Mouse (Mus musculus) megakaryocyte, embryonic 14.5 days (primary cell): ENCODE results near the gene Mecr. TPM values are rescaled to one million over a fixed set of nuclear protein-coding genes. Genes with fewer than 3 reads are reported as not detected.

Experiments
- H3K27me3 ChIP-seq: replicated peaks from 2 replicates; pipeline ENCODE3; 2012; ENCODE audit warnings: inconsistent platforms
- H3K36me3 ChIP-seq: replicated peaks from 2 replicates; pipeline ENCODE3; 2012; ENCODE audit warnings: low read length, inconsistent platforms, mixed read lengths
- H3K4me1 ChIP-seq: 2 replicates; pipeline ENCODE4 v1.6.1; 2012; ENCODE audit warnings: inconsistent platforms
- H3K4me3 ChIP-seq: replicated peaks from 2 replicates; pipeline ENCODE3; 2012; ENCODE audit warnings: moderate library complexity, mild to moderate bottlenecking, inconsistent platforms
- H3K9me3 ChIP-seq: 2 replicates; pipeline ENCODE4 v1.6.1; 2012; ENCODE audit warnings: inconsistent platforms
- FLI1 ChIP-seq: IDR thresholded peaks from 2 replicates; pipeline ENCODE4 v1.6.1; 2012; ENCODE audit warnings: low read length, inconsistent platforms, mixed read lengths
- GATA1 ChIP-seq: IDR thresholded peaks from 3 replicates; pipeline ENCODE4 v1.6.1; 2012; ENCODE audit warnings: mixed read lengths, low read length, inconsistent platforms, borderline replicate concordance
- polyA plus RNA-seq: library from polyadenylated mRNA; stranded (reverse); fragments of >175 nt; gene quantifications from 2 replicates; pipeline ENCODE4 v1.2.3, GENCODE M21; 2012; ENCODE audit warnings: low replicate concordance; ENCODE audit not compliant: insufficient read depth

The Mecr gene
- polyA plus RNA-seq, 1 experiment: 8.8 TPM

DNA sequence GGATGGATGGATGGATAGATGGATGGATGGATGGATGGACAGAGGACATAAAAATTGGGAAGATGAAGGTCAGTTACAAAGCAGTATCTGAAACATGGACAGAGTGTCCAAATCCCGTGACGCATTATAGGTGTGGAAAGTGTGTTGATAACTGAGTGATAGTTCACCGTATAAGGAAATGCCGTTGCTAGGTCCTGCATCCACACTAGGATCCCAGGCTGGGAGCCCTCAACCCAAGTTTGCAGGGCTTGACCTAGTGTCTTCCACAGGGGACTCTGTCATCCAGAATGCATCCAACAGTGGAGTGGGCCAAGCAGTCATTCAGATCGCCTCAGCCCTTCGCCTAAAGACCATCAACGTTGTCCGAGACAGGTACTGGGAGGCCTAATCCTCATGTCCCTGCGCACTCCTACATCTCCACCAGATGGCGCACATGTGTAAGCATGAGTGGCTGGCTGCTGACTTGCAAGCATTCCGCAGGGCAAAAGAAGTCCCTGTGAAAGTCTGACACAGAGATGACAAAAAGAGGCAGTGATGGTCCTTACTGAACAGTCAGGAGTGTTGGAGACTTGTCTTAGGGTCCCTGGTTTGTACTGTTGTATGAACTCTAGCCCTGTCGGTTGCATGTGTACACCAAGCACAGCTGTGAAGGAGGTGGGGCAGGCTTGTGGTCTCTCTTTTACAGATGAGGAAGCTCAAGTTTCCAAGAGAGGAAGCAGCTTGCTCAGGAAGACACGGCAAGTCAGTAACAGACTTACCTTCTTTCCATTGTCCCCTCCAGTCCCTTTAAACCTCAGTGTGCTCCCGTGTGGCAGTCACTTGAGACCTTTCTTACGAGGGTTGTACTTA is 17.4 kb downstream of the Mecr start:
- Histone ChIP-seq H3K4me1 (peaks cover 30% of the 10 kb centered on the region), H3K27me3 (no peaks in the 10 kb centered on the region), H3K36me3 (peaks cover 79% of the 10 kb centered on the region), H3K4me3 (peak overlapping the region; percentile 81), H3K9me3 (no peaks in the 10 kb centered on the region)
- TF ChIP-seq GATA1 (no peak), FLI1 (no peak)

DNA sequence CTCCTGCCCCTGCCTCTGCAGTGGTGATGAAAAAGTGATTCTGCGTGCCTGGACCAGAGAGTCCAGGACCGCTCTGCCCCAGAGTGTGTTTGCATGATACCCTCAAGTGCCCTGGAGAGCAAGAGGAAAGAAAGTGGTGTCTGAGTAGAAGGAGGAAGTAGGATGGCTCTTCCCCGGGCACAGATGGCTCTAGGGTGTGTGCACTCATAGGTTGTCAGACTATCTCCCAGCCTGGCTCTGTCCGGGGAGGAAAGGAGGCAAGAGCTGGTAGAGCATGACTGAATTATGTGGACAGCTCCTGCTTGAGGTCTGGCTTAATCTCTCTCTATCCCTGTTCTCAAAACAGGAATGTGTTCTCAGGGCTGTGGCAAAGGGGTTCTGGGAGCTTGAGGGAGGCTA is 18.1 kb downstream of the Mecr start:
- Histone ChIP-seq H3K36me3 (peaks cover 77% of the 10 kb centered on the region), H3K4me3 (peak overlapping the region; percentile 81)

DNA sequence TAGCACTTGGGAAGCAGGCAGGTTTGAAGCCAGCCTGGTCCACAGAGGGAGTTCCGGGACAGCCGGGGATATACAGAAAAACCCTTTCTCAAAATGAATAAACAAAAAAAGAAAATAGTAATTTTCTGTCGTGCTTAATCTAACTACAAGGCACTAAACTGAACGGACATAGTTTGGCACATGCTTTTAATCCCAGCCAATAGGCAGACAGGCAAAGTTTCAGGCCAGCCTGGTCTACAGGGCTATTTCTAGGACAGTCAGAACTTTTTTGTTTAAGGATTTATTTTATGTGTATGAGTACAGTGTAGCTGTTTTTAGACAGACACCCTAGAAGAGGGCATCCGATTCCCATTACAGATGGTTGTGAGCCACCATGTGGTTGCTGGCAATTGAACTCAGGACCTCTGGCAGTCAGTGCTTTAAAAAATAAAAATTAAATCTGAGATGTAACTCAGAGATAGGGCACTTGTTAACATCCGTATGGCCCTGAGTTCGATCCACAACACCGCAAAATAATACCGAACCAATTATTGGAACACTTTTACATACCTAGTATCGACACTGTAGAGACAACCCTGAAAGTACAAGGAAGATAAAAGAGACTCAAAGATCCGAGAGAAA is 29.5 kb downstream of the Mecr start:
- TF ChIP-seq GATA1 (no peak), FLI1 (no peak)
- Histone ChIP-seq H3K27me3 (no peaks in the 10 kb centered on the region), H3K36me3 (peaks cover 17% of the 10 kb centered on the region), H3K4me1 (peaks cover 67% of the 10 kb centered on the region), H3K9me3 (no peaks in the 10 kb centered on the region), H3K4me3 (peak overlapping the region; percentile 95)

More for the DNA sequence above, 18.1 kb downstream of the Mecr start:
- H3K4me1 ChIP-seq: peaks cover 26% of the 10 kb centered on the region
- no peaks in the 10 kb centered on the region for H3K27me3 ChIP-seq
- TF ChIP-seq FLI1 (no peak), GATA1 (no peak)
- no peaks in the 10 kb centered on the region for H3K9me3 ChIP-seq

DNA sequence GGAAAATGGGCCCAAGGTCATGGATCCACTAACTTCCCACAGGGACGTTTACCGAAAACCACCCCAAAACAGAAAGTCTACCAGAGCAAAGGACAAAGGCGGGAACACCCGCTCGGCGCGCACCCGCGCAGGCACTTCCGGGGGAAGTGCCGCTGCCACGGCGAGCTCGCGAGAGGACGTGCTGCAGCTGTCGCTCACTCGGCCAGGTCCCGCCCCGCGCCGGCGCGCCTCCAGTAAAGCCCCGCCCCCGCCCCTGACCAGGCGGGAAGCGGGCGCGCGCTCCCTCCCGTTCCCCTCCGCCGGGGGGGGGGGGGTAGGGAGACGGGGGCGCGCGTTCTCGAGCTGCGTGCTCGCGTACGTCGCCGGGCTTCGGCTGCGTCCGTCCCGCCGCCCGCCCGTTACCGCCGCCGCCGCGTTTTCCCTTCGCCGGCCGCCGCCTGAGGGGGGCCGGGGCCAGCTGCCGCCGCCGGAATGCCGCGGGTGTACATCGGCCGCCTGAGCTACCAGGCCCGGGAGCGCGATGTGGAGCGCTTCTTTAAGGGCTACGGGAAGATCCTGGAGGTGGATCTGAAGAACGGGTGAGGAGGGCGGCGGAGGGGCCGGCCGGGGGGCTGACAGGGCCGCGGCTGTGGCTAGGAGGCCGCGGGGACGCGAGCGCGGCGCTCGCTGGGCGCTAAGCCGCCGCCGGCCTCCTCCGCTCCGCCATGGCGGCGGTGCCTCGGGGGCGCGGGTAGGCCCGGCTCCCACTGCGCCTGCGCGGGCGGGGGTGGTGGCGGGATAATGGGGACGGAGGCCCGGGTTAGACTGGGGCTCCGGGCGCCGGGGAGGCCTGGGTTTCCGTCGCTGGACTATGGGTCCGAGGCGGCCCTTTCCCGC is 30.3 kb downstream of the Mecr start, which contains the start of gene Srsf4:
Gene Srsf4 (plus strand): TSS at position 325 of the 876 bp plus-strand sequence.
- Histone ChIP-seq H3K9me3 (no peaks in the 10 kb centered on the region), H3K27me3 (no peaks in the 10 kb centered on the region), H3K4me3 (peak within 1 kb of the TSS; percentile 95), H3K4me1 (peaks cover 67% of the 10 kb centered on the region), H3K36me3 (peaks cover 11% of the 10 kb centered on the region)
- TF ChIP-seq GATA1 (no peak), FLI1 (peak; percentile 84; the same call in 1 of the 2 replicates)

DNA sequence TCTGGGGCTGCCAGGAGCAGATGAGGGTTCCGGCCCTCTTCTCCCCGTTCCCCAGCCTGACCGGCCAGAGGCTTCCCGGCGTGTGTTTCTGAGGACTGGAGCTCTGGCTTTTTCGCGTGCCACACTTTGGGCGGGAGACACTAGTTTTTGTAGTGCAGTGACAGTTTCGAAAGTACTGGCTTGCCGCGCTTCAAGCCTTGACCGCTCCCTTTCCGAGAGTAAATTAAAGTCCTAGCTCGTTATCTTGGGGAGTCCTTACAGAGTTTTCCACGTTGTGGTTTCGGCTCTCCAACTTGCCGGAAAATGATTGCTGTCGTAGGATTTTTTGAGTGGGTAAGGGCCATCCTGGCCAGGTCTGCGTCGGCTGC is 30.9 kb downstream of the Mecr start:
- TF ChIP-seq FLI1: no peak
- peak; percentile 41; the same call in 1 of the 3 replicates for TF ChIP-seq GATA1
- Histone ChIP-seq H3K4me3 (peak overlapping the region; percentile 95), H3K36me3 (peaks cover 7% of the 10 kb centered on the region), H3K9me3 (no peaks in the 10 kb centered on the region), H3K4me1 (peaks cover 67% of the 10 kb centered on the region), H3K27me3 (no peaks in the 10 kb centered on the region)

DNA sequence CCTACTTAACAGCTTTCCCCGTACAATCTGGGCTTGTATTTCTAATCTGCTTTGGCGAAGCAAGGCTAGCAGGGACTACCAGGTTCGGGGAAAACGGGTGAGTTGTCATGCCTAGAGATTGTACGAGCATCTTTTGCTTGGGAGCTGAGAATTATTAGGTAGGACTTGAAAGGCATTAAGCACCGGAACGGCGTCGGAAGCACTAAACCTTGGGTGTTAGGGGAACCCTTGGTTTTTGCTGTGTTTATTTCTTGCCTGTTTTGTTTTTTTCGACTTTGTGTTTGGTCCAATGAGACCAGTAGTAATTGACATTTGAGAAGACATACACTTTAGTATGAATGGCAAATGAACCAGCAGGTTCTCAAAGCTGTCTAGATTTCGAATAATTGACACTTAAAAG is 31.3 kb downstream of the Mecr start:
- Histone ChIP-seq H3K9me3 (no peaks in the 10 kb centered on the region), H3K4me3 (peak overlapping the region; percentile 95), H3K36me3 (peaks cover 2% of the 10 kb centered on the region), H3K4me1 (peaks cover 67% of the 10 kb centered on the region), H3K27me3 (no peaks in the 10 kb centered on the region)
- no peak for TF ChIP-seq FLI1
- TF ChIP-seq GATA1: no peak

DNA sequence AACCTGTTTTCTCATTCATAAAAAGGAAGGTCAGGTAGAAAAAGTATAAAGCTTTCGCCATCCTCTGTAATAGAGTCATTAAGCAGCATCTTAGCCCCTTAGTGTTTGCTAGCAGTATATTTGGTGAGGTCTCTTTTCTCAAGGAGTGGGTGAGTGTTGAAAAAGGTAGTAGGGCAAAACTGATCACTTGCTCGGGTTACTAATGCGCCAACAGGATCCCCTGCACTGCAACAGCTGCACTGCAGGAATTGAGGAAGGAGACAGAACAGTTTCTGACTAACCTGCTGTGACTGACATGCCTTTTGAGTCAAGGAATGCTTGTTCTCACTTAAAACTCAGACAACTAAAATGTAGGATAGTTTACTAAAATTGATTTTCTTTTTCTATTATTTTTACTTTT is 32.0 kb downstream of the Mecr start:
- Histone ChIP-seq H3K4me3 (peak overlapping the region; percentile 95), H3K36me3 (no peaks in the 10 kb centered on the region), H3K4me1 (peaks cover 67% of the 10 kb centered on the region), H3K27me3 (no peaks in the 10 kb centered on the region), H3K9me3 (no peaks in the 10 kb centered on the region)
- TF ChIP-seq FLI1 (no peak), GATA1 (no peak)

DNA sequence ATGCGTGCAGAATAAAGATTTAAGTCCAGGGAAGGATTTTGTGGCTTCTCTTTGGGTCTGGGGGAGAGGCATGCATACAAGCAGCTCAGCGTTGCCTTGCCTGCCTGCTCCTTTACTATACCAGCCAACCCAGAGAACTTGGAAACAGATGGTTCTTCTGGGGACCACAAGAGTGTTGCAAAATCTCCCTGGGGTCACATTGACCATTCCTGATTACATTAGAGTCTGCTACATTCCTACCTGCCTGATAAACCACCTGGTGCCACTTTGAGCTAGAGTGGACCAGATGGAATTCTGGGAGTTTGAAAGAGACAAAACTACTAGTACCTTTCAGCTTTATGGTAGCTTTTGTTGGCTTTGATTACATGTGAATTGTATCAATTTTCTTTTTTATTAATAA is 33.6 kb downstream of the Mecr start:
- Histone ChIP-seq H3K27me3 (no peaks in the 10 kb centered on the region), H3K4me1 (peaks cover 74% of the 10 kb centered on the region), H3K4me3 (no peak overlapping the region), H3K36me3 (no peaks in the 10 kb centered on the region), H3K9me3 (no peaks in the 10 kb centered on the region)
- TF ChIP-seq GATA1: no peak
- TF ChIP-seq FLI1: no peak

DNA sequence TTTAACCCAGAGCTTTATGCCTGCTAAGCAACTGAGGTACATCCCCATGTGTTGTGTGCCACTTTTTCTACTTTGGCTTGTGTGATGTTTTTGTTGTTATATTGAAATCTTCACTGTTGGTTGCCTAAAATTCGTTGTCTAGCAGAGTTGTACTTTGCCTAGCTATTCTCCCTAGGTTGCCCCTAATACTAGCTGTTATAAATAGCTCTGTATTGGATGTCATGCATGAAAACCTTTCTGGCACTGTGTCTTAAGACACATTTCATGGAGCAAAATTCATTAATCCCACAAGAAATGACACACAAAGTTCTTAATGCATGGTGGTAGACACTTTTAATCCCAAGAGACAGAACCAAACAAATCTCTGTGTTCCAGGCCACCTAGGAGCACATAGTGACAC is 36.4 kb downstream of the Mecr start:
- Histone ChIP-seq H3K4me3 (no peak overlapping the region), H3K9me3 (no peaks in the 10 kb centered on the region), H3K4me1 (peaks cover 95% of the 10 kb centered on the region), H3K27me3 (no peaks in the 10 kb centered on the region), H3K36me3 (peaks cover 14% of the 10 kb centered on the region)
- TF ChIP-seq FLI1: no peak
- TF ChIP-seq GATA1: no peak

DNA sequence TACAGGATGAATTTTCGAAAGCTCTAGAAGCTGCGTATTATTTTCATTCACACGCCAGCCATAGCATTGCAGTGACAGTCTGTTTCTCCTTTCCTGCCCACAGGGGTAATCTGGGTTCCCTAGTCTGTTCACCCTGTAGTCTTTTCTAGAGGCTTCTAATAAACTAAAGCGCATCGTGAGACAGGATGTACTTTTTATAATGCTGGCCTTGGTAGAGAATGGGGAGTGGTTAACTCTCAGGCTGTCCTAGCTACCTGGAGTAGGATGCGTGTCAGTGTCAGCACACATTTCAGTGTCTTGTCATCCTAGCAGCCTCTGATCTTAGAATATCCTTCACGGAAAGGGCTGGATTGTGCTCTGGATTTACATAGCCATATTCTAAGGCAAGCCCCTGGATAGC is 38.0 kb downstream of the Mecr start:
- no peaks in the 10 kb centered on the region for H3K27me3 ChIP-seq
- TF ChIP-seq FLI1: no peak
- no peak for TF ChIP-seq GATA1
- no peaks in the 10 kb centered on the region for H3K9me3 ChIP-seq
- H3K36me3 ChIP-seq: peaks cover 30% of the 10 kb centered on the region
- peak overlapping the region; percentile 50 for H3K4me3 ChIP-seq
- H3K4me1 ChIP-seq: peaks cover 96% of the 10 kb centered on the region
